Mouse (Mus musculus) heart, embryonic 16.5 days (tissue): ENCODE measurements around the gene Exoc3. TPM values are rescaled to one million over a fixed set of nuclear protein-coding genes. Genes with fewer than 3 reads are reported as not detected.

Experiments used
- ATAC-seq: fragments of 200-750 bp; cut with Nextera tagmentation; replicated peaks from 2 replicates; pipeline ENCODE4 v1.8.0; 2017; ENCODE audit warnings: moderate number of reproducible peaks; ENCODE audit not compliant: insufficient read depth, low FRiP score; ENCODE audit errors: extremely low read depth
- H3K27ac ChIP-seq: fragments of 300-500 bp; sonication (generic); 2 replicates; pipeline ENCODE4 v1.5.1; 2014; ENCODE audit warnings: mild to moderate bottlenecking, low read length, control low read depth, moderate library complexity
- H3K27me3 ChIP-seq: fragments of 300-500 bp; sonication (generic); 2 replicates; pipeline ENCODE4 v1.6.1; 2014; ENCODE audit warnings: low read length, mixed read lengths; ENCODE audit not compliant: control insufficient read depth, insufficient read depth
- H3K36me3 ChIP-seq: fragments of 300-500 bp; sonication (generic); 2 replicates; pipeline ENCODE4 v1.6.1; 2014; ENCODE audit not compliant: control insufficient read depth, insufficient read depth
- H3K4me1 ChIP-seq: fragments of 300-500 bp; sonication (generic); 2 replicates; pipeline ENCODE4 v1.6.1; 2014; ENCODE audit warnings: low read length, mixed read lengths; ENCODE audit not compliant: control insufficient read depth, insufficient read depth
- H3K4me2 ChIP-seq: fragments of 300-500 bp; sonication (generic); 2 replicates; pipeline ENCODE4 v1.6.1; 2014; ENCODE audit warnings: low read depth, mild to moderate bottlenecking, control low read depth, low read length
- H3K4me3 ChIP-seq: fragments of 300-500 bp; sonication (generic); 2 replicates; pipeline ENCODE4 v1.5.1; 2014; ENCODE audit warnings: mild to moderate bottlenecking, control low read depth, low read length
- H3K9ac ChIP-seq: fragments of 300-500 bp; sonication (generic); 2 replicates; pipeline ENCODE4 v1.6.1; 2014; ENCODE audit warnings: low read length, control low read depth
- H3K9me3 ChIP-seq: fragments of 300-500 bp; sonication (generic); replicated peaks from 2 replicates; pipeline ENCODE4 v1.6.1; 2016; ENCODE audit warnings: low read length; ENCODE audit not compliant: control insufficient read depth
- WGBS: fragments of 180-500 bp; shearing (Covaris S2); extraction: QIAGEN DNeasy Blood & Tissue Kit; methylation state at CpG from one replicate; pipeline ENCODE4 v1.1.7; 2014; 5-methylcytosine and 5-hydroxymethylcytosine counted together
- polyA plus RNA-seq: library from polyadenylated mRNA; unstranded; fragments of >200 nt; fragmentation: Nextera tagmentation; extraction: Ambion mirVana; gene quantifications from 2 replicates; pipeline ENCODE4 v1.2.1, GENCODE M21; 2015

Exoc3 gene
- 61.9 and 65.7 TPM in 2 replicates for polyA plus RNA-seq

- H3K27ac ChIP-seq: peak within 1 kb of the TSS; percentile 96
- under 1% methylated on average over 39 of the region's 39 CpGs for WGBS
- ATAC-seq: peak; percentile 96
These were observed at the start of gene Exoc3 for GRCm38 (mm10) chr13:74208317-74208985. TSS of gene Exoc3 (minus strand) at chr13:74208732.

DNA sequence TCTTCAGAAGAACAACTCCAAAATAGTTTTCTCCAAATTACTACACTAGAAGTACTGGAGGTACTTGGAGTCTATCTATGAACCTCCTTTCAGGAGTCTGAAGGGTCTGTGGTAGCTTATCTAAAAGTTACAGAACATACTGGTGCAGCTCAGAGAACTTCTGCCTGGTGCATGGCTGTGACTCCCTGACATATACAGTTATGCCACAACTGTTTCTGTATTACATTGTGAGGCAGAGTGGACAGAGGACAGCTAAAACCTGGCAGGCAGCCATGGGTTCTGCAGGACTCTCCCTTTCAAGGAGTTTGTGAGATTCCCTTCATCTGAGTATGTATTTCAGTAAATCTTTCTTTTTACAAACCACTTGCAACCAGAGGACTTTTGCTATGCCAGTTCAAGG is 38.0 kb upstream of the Exoc3 start:
- Histone ChIP-seq H3K4me3 (no peak overlapping the region), H3K9me3 (no peaks in the 10 kb centered on the region), H3K9ac (no peak overlapping the region), H3K27me3 (no peaks in the 10 kb centered on the region), H3K27ac (peak overlapping the region; percentile 87), H3K36me3 (no peaks in the 10 kb centered on the region), H3K4me1 (peaks cover 15% of the 10 kb centered on the region), H3K4me2 (no peak overlapping the region)
- no peak for ATAC-seq

More at GRCm38 (mm10) chr13:74208317-74208985, at the start of gene Exoc3:
- Histone ChIP-seq H3K9me3 (no peaks in the 10 kb centered on the region), H3K4me1 (peaks cover 12% of the 10 kb centered on the region), H3K4me2 (peak within 1 kb of the TSS; percentile 75), H3K9ac (peak within 1 kb of the TSS; percentile 86), H3K4me3 (peak within 1 kb of the TSS; percentile 68), H3K27me3 (0 out of 2 replicates have a peak, but pooled peaks cover 3% of the 10 kb centered on the region), H3K36me3 (peaks cover 18% of the 10 kb centered on the region)

DNA sequence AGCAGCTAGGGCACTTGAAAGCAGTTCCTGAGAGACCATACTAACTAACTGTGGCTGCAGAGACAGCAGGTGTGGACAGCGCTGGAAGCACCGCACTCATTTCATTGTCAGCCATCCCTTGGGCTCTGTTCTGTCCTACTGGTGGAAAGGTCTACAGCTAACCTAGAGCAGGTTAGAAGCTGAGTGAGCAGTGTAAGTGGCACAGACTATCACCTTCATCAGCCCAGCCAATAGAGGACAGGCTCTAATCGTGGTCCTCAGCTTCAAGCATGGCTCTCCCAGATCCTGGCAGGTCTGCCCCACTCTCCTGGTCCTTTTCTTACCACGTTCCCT is 37.3 kb upstream of the Exoc3 start:
- 56% methylated on average over 4 of the region's 4 CpGs for WGBS
- peak overlapping the region; percentile 87 for H3K27ac ChIP-seq
- peak; percentile 50; the same call in 1 of the 2 replicates for ATAC-seq

GRCm38 (mm10) chr13:74245214-74245898 is 36.8 kb upstream of the Exoc3 start:
- 26% methylated on average over 17 of the region's 17 CpGs for WGBS

More for the DNA sequence above, 37.3 kb upstream of the Exoc3 start:
- no peaks in the 10 kb centered on the region for H3K27me3 ChIP-seq
- peak overlapping the region; percentile 53 for H3K4me2 ChIP-seq
- H3K4me3 ChIP-seq: peak overlapping the region; percentile 11; the same call in 1 of the 2 replicates
- no peaks in the 10 kb centered on the region for H3K36me3 ChIP-seq
- H3K9me3 ChIP-seq: no peaks in the 10 kb centered on the region
- peak overlapping the region; percentile 40 for H3K9ac ChIP-seq
- peaks cover 15% of the 10 kb centered on the region for H3K4me1 ChIP-seq

DNA sequence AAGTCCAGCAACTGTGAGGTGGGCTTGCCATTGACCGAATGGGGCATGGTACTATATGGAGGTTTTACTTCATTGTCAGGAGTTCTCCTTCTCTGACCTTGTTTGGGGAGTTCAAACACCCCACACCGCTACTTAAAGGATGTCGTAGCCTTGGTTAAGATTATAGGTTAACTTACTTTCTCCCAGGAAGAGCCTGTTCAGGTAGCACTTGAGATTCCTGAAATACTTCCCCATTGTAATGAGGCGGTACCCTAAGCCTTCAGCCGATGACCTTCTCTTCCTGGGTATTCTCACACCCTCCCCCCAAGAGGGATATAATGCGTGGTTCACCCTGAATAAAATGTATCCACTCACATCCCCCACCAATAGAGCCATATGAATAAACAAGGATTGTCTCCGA is 29.0 kb upstream of the Exoc3 start:
- Histone ChIP-seq H3K27me3 (no peaks in the 10 kb centered on the region), H3K9me3 (no peaks in the 10 kb centered on the region), H3K4me2 (no peak overlapping the region), H3K4me3 (no peak overlapping the region), H3K4me1 (no peaks in the 10 kb centered on the region), H3K9ac (no peak overlapping the region), H3K36me3 (no peaks in the 10 kb centered on the region), H3K27ac (no peak overlapping the region)
- WGBS: 55% methylated on average over 7 of the region's 7 CpGs
- no peak for ATAC-seq

More at GRCm38 (mm10) chr13:74245214-74245898, 36.8 kb upstream of the Exoc3 start:
- Histone ChIP-seq H3K9ac (peak overlapping the region; percentile 40), H3K4me3 (peak overlapping the region; percentile 11; the same call in 1 of the 2 replicates), H3K4me2 (peak overlapping the region; percentile 53), H3K9me3 (no peaks in the 10 kb centered on the region), H3K4me1 (peaks cover 15% of the 10 kb centered on the region), H3K36me3 (no peaks in the 10 kb centered on the region), H3K27me3 (no peaks in the 10 kb centered on the region), H3K27ac (peak overlapping the region; percentile 87)
- ATAC-seq: peak; percentile 98

DNA sequence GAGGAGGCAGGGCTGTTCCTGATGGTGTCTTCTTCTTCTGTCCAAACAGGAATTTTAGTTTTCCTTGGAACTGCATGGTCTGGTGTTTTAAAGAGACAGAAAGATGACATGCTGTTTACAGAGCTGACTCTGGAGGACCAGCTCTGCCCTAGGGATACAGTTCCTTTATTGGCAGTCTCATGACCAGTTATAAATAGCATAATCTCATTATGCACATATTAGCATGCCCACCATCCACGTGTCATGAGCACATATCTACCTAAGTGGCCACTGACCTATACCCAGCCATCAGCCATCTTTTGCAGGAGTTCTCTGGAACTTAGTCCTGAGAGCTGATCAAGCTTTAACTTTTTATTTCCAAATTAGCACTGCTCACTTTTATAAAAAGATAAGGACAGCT is 12.1 kb upstream of the Exoc3 start:
- Histone ChIP-seq H3K9ac (no peak overlapping the region), H3K4me2 (no peak overlapping the region), H3K4me3 (no peak overlapping the region), H3K9me3 (no peaks in the 10 kb centered on the region), H3K27me3 (no peaks in the 10 kb centered on the region), H3K36me3 (no peaks in the 10 kb centered on the region), H3K27ac (no peak overlapping the region), H3K4me1 (0 out of 2 replicates have a peak, but pooled peaks cover 3% of the 10 kb centered on the region)
- 26% methylated on average over 1 of the region's 1 CpGs for WGBS
- ATAC-seq: no peak

- no peaks in the 10 kb centered on the region for H3K36me3 ChIP-seq
- no peaks in the 10 kb centered on the region for H3K9me3 ChIP-seq
- 0 out of 2 replicates have a peak, but pooled peaks cover 3% of the 10 kb centered on the region for H3K4me1 ChIP-seq
- H3K27ac ChIP-seq: no peak overlapping the region
- no peak overlapping the region for H3K4me2 ChIP-seq
- no peaks in the 10 kb centered on the region for H3K27me3 ChIP-seq
- ATAC-seq: no peak
- H3K9ac ChIP-seq: no peak overlapping the region
- 67% methylated on average over 3 of the region's 3 CpGs for WGBS
- no peak overlapping the region for H3K4me3 ChIP-seq
These were observed 9.9 kb upstream of the Exoc3 start for GRCm38 (mm10) chr13:74218441-74218840.

GRCm38 (mm10) chr13:74208986-74209345 is 434 bp upstream of the Exoc3 start:
- peaks cover 12% of the 10 kb centered on the region for H3K4me1 ChIP-seq
- 24% methylated on average over 12 of the region's 12 CpGs for WGBS
- peaks cover 13% of the 10 kb centered on the region for H3K36me3 ChIP-seq
- no peaks in the 10 kb centered on the region for H3K9me3 ChIP-seq
- ATAC-seq: peak; percentile 31
- H3K27me3 ChIP-seq: 0 out of 2 replicates have a peak, but pooled peaks cover 3% of the 10 kb centered on the region
- peak overlapping the region; percentile 68 for H3K4me3 ChIP-seq
- peak overlapping the region; percentile 86 for H3K9ac ChIP-seq
- peak overlapping the region; percentile 75 for H3K4me2 ChIP-seq
- H3K27ac ChIP-seq: peak overlapping the region; percentile 96

DNA sequence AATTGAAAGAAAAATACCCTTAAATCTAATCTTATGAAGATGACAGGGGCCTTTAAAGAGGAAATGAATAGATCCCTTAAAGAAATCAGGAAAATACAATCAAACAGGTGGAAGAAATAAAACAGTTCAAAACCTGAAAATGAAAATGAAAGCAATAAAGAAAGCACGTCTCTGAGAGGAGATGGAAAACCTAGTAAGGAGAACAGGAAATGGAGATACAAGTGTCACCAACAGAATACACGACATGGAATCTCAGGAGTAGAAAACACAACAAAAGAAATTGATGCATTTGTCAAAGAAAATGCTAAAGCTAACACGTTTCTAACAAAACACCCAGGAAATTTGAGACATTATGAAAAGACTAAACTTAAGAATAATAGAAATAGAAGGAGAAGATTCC is 12.1 kb downstream of the Exoc3 start:
- no peaks in the 10 kb centered on the region for H3K4me1 ChIP-seq
- WGBS: 80% methylated on average over 3 of the region's 3 CpGs
- no peak overlapping the region for H3K4me3 ChIP-seq
- peaks cover 21% of the 10 kb centered on the region for H3K36me3 ChIP-seq
- H3K27ac ChIP-seq: no peak overlapping the region
- H3K27me3 ChIP-seq: no peaks in the 10 kb centered on the region
- no peak overlapping the region for H3K9ac ChIP-seq
- no peak overlapping the region for H3K4me2 ChIP-seq
- no peaks in the 10 kb centered on the region for H3K9me3 ChIP-seq
- no peak for ATAC-seq
